ENCODE assay signal across 8 mouse cellular contexts in genomic region chr9:113932100-113932470, GRCm38 (mm10). TPM values are rescaled to one million over a fixed set of nuclear protein-coding genes. Genes with fewer than 3 reads are reported as not detected.
DNase-seq lines count a peak whose midpoint lies in the region; ATAC-seq and TF ChIP-seq lines count a peak whose summit lies in the region.

No protein-coding gene starts in this region.

- no peak for TF ChIP-seq POLR2A in small intestine, adult 2 months (IDR thresholded peaks at IDR 0.05; ENCODE audit: low read depth, low read length)

- 2% methylated on average over 8 of the region's 8 CpGs for WGBS in hindbrain, embryonic 13.5 days
- 2% methylated on average over 8 of the region's 8 CpGs for WGBS in liver, postnatal 0 days (ENCODE audit: insufficient replicate concordance)
- WGBS in small intestine, adult 2 months, result 2% methylated on average over 8 of the region's 8 CpGs

- peaks cover 59% of the 10 kb centered on the region for H3K79me2 ChIP-seq in C2C12 (ENCODE audit: control insufficient read depth, insufficient read depth)

- TF ChIP-seq CTCF in C2C12 (IDR thresholded peaks at IDR 0.05; ENCODE audit: control insufficient read depth, insufficient read depth, insufficient read length) (no peak), G1E (IDR thresholded peaks at IDR 0.05; ENCODE audit: low read depth, low read length) (no peak)
- no peak for TF ChIP-seq CTCF in liver, postnatal 0 days (IDR thresholded peaks at IDR 0.05; ENCODE audit: low read depth)
- no peak for TF ChIP-seq CTCF in small intestine, adult 2 months (IDR thresholded peaks at IDR 0.05; ENCODE audit: extremely low read depth, insufficient read length, insufficient replicate concordance, low read depth, low read length)

- no peak for ATAC-seq in G1E (ENCODE audit: extremely low read depth, insufficient number of reproducible peaks, low FRiP score, poor library complexity, severe bottlenecking)
- ATAC-seq in hindbrain, embryonic 13.5 days (ENCODE audit: low FRiP score), result no peak
- no peak for ATAC-seq in liver, postnatal 0 days
- no peak for ATAC-seq in cerebellum, adult (ENCODE audit: insufficient number of reproducible peaks, low FRiP score, low TSS enrichment)

- no peaks in the 10 kb centered on the region for H3K9me3 ChIP-seq in G1E (replicated peaks)
- H3K9me3 ChIP-seq in hindbrain, embryonic 13.5 days, result no peaks in the 10 kb centered on the region
- H3K9me3 ChIP-seq in liver, postnatal 0 days (ENCODE audit: low read length), result no peaks in the 10 kb centered on the region

- peak overlapping the region; percentile 76 for H3K4me3 ChIP-seq in C2C12 (ENCODE audit: insufficient read depth, poor library complexity, severe bottlenecking)
- H3K4me3 ChIP-seq in G1E (ENCODE audit: low read depth, low read length), result peak overlapping the region; percentile 95
- H3K4me3 ChIP-seq in hindbrain, embryonic 13.5 days, result peak overlapping the region; percentile 99
- peak overlapping the region; percentile 96 for H3K4me3 ChIP-seq in liver, postnatal 0 days (ENCODE audit: low read depth, low read length)
- peak overlapping the region; percentile 90 for H3K4me3 ChIP-seq in small intestine, adult 2 months (ENCODE audit: low read depth, low read length)

- H3K4me1 ChIP-seq in G1E (ENCODE audit: insufficient read depth, low read depth, low read length), result peaks cover 53% of the 10 kb centered on the region
- peaks cover 30% of the 10 kb centered on the region for H3K4me1 ChIP-seq in hindbrain, embryonic 13.5 days (replicated peaks)
- peaks cover 29% of the 10 kb centered on the region for H3K4me1 ChIP-seq in liver, postnatal 0 days (ENCODE audit: insufficient read depth)
- peaks cover 6% of the 10 kb centered on the region; the same call in 1 of the 2 replicates for H3K4me1 ChIP-seq in small intestine, adult 2 months (ENCODE audit: control insufficient read depth, insufficient read depth, insufficient read length, low read length)

- peak overlapping the region; percentile 90 for H3ac ChIP-seq in C2C12 (ENCODE audit: control insufficient read depth, insufficient read length, low read depth)

- no peak for TF ChIP-seq EP300 in liver, postnatal 0 days (IDR thresholded peaks at IDR 0.05; ENCODE audit: low read depth)

- no peak for DNase-seq in G1E (ENCODE audit: low spot score)
- peak; percentile 86 for DNase-seq in fat pad, adult 2 months (ENCODE audit: extremely low read depth, low read depth, low spot score)
- peak; percentile 44 for DNase-seq in liver, postnatal 0 days
- DNase-seq in layer of hippocampus, adult 11-12 months (ENCODE audit: low spot score), result no peak

- peak overlapping the region; percentile 96 for H3K9ac ChIP-seq in hindbrain, embryonic 13.5 days
- peak overlapping the region; percentile 98 for H3K9ac ChIP-seq in liver, postnatal 0 days (replicated peaks)

- H3K79me3 ChIP-seq in C2C12 (ENCODE audit: low read depth), result peaks cover 52% of the 10 kb centered on the region

- H3K27ac ChIP-seq in hindbrain, embryonic 13.5 days, result peak overlapping the region; percentile 93
- H3K27ac ChIP-seq in liver, postnatal 0 days (ENCODE audit: low read depth), result peak overlapping the region; percentile 96
- peak overlapping the region; percentile 61 for H3K27ac ChIP-seq in small intestine, adult 2 months (ENCODE audit: insufficient read depth, low read depth, low read length)

- H3K36me3 ChIP-seq in C2C12 (ENCODE audit: control insufficient read depth, insufficient read depth) (no peaks in the 10 kb centered on the region), G1E (replicated peaks) (peaks cover 23% of the 10 kb centered on the region)
- no peaks in the 10 kb centered on the region for H3K36me3 ChIP-seq in hindbrain, embryonic 13.5 days
- no peaks in the 10 kb centered on the region for H3K36me3 ChIP-seq in liver, postnatal 0 days (replicated peaks; ENCODE audit: insufficient read depth, low read length)
- H3K36me3 ChIP-seq in small intestine, adult 2 months (ENCODE audit: control insufficient read depth, insufficient read depth, low read length), result no peaks in the 10 kb centered on the region

- H3K4me2 ChIP-seq in hindbrain, embryonic 13.5 days, result peak overlapping the region; percentile 81
- H3K4me2 ChIP-seq in liver, postnatal 0 days (ENCODE audit: low read depth, low read length), result peak overlapping the region; percentile 78

- H3K27me3 ChIP-seq in C2C12 (ENCODE audit: control insufficient read depth, insufficient read depth, insufficient read length) (no peaks in the 10 kb centered on the region), G1E (ENCODE audit: insufficient read depth, low read length) (no peaks in the 10 kb centered on the region)
- H3K27me3 ChIP-seq in hindbrain, embryonic 13.5 days, result no peaks in the 10 kb centered on the region
- H3K27me3 ChIP-seq in liver, postnatal 0 days (ENCODE audit: insufficient read depth, low read length), result no peaks in the 10 kb centered on the region
- no peaks in the 10 kb centered on the region for H3K27me3 ChIP-seq in small intestine, adult 2 months (ENCODE audit: control insufficient read depth, insufficient read depth, low read length)

TF ChIP-seq in C2C12, 6 proteins besides CTCF, POLR2A, EP300 and RAD21:
- TF ChIP-seq MYOG (IDR thresholded peaks at IDR 0.05; ENCODE audit: control insufficient read depth, extremely low read depth, insufficient read length) (no peak), CEBPB (IDR thresholded peaks at IDR 0.05; ENCODE audit: low read depth) (no peak), USF1 (IDR thresholded peaks at IDR 0.05; ENCODE audit: low read depth) (no peak), FOSL1 (IDR thresholded peaks at IDR 0.05; ENCODE audit: insufficient read depth, low read length, poor library complexity, severe bottlenecking) (no peak), MYOD1 (IDR thresholded peaks at IDR 0.05; ENCODE audit: control insufficient read depth, insufficient read length, low read depth) (no peak), MAX (IDR thresholded peaks at IDR 0.05) (no peak)

RNA-seq across cellular contexts. Expression of gene Ubp1, which starts 1.4 kb away (rescaled TPM):
- 23.7 TPM for polyA plus RNA-seq in C2C12 (2012; fragmentation: generic; extraction: Trizol)
- 147 and 169 TPM in 2 replicates for total RNA-seq in G1E (2014; fragmentation: Nextera tagmentation)
- total RNA-seq in G1E (2017), result 65.6 and 76.7 TPM in 2 replicates
- 50.3 and 75.0 TPM in 2 replicates for polyA plus RNA-seq in G1E (2012)
- polyA plus RNA-seq in hindbrain, embryonic 13.5 days (2015; fragmentation: Nextera tagmentation; extraction: Ambion mirVana), result 31.5 and 32.5 TPM in 2 replicates
- 22.6 and 22.8 TPM in 2 replicates for polyA plus RNA-seq in liver, postnatal 0 days (2015; fragmentation: Nextera tagmentation; extraction: Ambion mirVana)
- polyA plus RNA-seq in small intestine, adult 2 months (2012; rRNA removed), result 16.0 and 28.3 TPM in 2 replicates

Comparison
In these comparisons a context has a peak if more than half of its experiments do, and no peak if none do; other contexts are left out.
1. DNase-seq: peak in fat pad, adult 2 months (single experiment) and liver, postnatal 0 days (single experiment); none in G1E (single experiment) and layer of hippocampus, adult 11-12 months (single experiment).
2. Peak in every context shown above with its lines, with median percentiles within 50 percentile points of each other: H3K4me3 ChIP-seq and H3K27ac ChIP-seq.